Mouse (Mus musculus) heart, adult 11 months (tissue): ENCODE results near the gene Yars.
A peak's percentile ranks its signal among the peaks of the same experiment; 100 is the strongest.

Experiments used
- DNase-seq: peaks from one replicate; pipeline ENCODE4 v3.0.0; 2022

Gene Yars

GRCm38 (mm10) chr4:129231594-129232450 is 42.3 kb downstream of the Yars start:
- no peak for DNase-seq

- DNase-seq: no peak
Measured at GRCm38 (mm10) chr4:129232561-129233360, 43.2 kb downstream of the Yars start.

- DNase-seq: no peak
Measured at GRCm38 (mm10) chr4:129234488-129234887, 44.9 kb downstream of the Yars start.

GRCm38 (mm10) chr4:129235147-129235546 is 45.6 kb downstream of the Yars start:
- no peak for DNase-seq

- DNase-seq: no peak
Measured at GRCm38 (mm10) chr4:129236236-129236813, 46.8 kb downstream of the Yars start.

- DNase-seq: peak; percentile 89
Measured at GRCm38 (mm10) chr4:129237843-129238441, 48.4 kb downstream of the Yars start.

GRCm38 (mm10) chr4:129238579-129239016 is 49.0 kb downstream of the Yars start:
- peak; percentile 88 for DNase-seq

- peak; percentile 97 for DNase-seq
Measured at GRCm38 (mm10) chr4:129239075-129239474, 49.5 kb downstream of the Yars start.

GRCm38 (mm10) chr4:129241898-129242297 is 52.3 kb downstream of the Yars start:
- DNase-seq: no peak

GRCm38 (mm10) chr4:129242327-129242726 is 52.8 kb downstream of the Yars start:
- DNase-seq: no peak

- no peak for DNase-seq
Measured at GRCm38 (mm10) chr4:129242761-129243160, 53.2 kb downstream of the Yars start.

- DNase-seq: no peak
Measured at GRCm38 (mm10) chr4:129244802-129245201, 55.2 kb downstream of the Yars start.

GRCm38 (mm10) chr4:129246360-129247301 is 57.1 kb downstream of the Yars start:
- peak; percentile 92 for DNase-seq

GRCm38 (mm10) chr4:129247381-129248242 is 58.1 kb downstream of the Yars start:
- no peak for DNase-seq

- peak; percentile 94 for DNase-seq
Measured at GRCm38 (mm10) chr4:129248243-129248767, 58.7 kb downstream of the Yars start.

- DNase-seq: no peak
Measured at GRCm38 (mm10) chr4:129249288-129249687, 59.7 kb downstream of the Yars start.

GRCm38 (mm10) chr4:129250759-129251481 is 61.4 kb downstream of the Yars start:
- DNase-seq: peak; percentile 93

- no peak for DNase-seq
Measured at GRCm38 (mm10) chr4:129251482-129252125, 62.0 kb downstream of the Yars start.

GRCm38 (mm10) chr4:129252492-129252891 is 62.9 kb downstream of the Yars start:
- DNase-seq: no peak
